Mouse (Mus musculus) E14TG2a.4 (cell line): Measurements from ENCODE around the gene Ang.

Source experiments
- H3K27me3 ChIP-seq: 2 replicates; pipeline ENCODE4 v1.6.1; 2014; ENCODE audit warnings: low read length, control low read depth; ENCODE audit not compliant: insufficient read depth
- H3K36me3 ChIP-seq: 2 replicates; pipeline ENCODE4 v1.6.1; 2014; ENCODE audit warnings: low read length, control low read depth; ENCODE audit not compliant: insufficient read depth
- H3K4me1 ChIP-seq: replicated peaks from 2 replicates; pipeline ENCODE4 v1.6.1; 2014; ENCODE audit warnings: low read depth, low read length, control low read depth
- H3K4me3 ChIP-seq: replicated peaks from 2 replicates; pipeline ENCODE4 v1.5.1; 2014; ENCODE audit warnings: mild to moderate bottlenecking, low read length
- H3K9me3 ChIP-seq: 2 replicates; pipeline ENCODE4 v1.6.1; 2014; ENCODE audit warnings: low read length, control low read depth
- CTCF ChIP-seq: conservative IDR thresholded peaks from 2 replicates; pipeline ENCODE4 v1.5.1; 2014; ENCODE audit warnings: low read length
- NANOG ChIP-seq: IDR thresholded peaks from 2 replicates; pipeline ENCODE4 v1.6.1; 2014; ENCODE audit warnings: borderline replicate concordance, low read length, mixed read lengths
- POU5F1 ChIP-seq: IDR thresholded peaks from 2 replicates; pipeline ENCODE4 v1.6.1; 2014; ENCODE audit warnings: low read length, borderline replicate concordance

The Ang gene

GRCm38 (mm10) chr14:51060761-51061160, 30.2 kb upstream of the Ang start:
- H3K4me3 ChIP-seq: no peak overlapping the region
- H3K36me3 ChIP-seq: no peaks in the 10 kb centered on the region
- no peaks in the 10 kb centered on the region for H3K9me3 ChIP-seq
- TF ChIP-seq POU5F1: no peak
- no peak for TF ChIP-seq CTCF
- TF ChIP-seq NANOG: no peak
- H3K4me1 ChIP-seq: peaks cover 50% of the 10 kb centered on the region
- no peaks in the 10 kb centered on the region for H3K27me3 ChIP-seq

- H3K27me3 ChIP-seq: no peaks in the 10 kb centered on the region
- no peaks in the 10 kb centered on the region for H3K9me3 ChIP-seq
- no peak for TF ChIP-seq NANOG
- TF ChIP-seq CTCF: no peak
- TF ChIP-seq POU5F1: no peak
- H3K36me3 ChIP-seq: no peaks in the 10 kb centered on the region
- H3K4me3 ChIP-seq: no peak overlapping the region
- H3K4me1 ChIP-seq: peaks cover 27% of the 10 kb centered on the region
Observed at GRCm38 (mm10) chr14:51068956-51069355, 22.0 kb upstream of the Ang start.

- H3K9me3 ChIP-seq: no peaks in the 10 kb centered on the region
- H3K4me3 ChIP-seq: no peak overlapping the region
- TF ChIP-seq POU5F1: no peak
- no peak for TF ChIP-seq NANOG
- peak; percentile 54 for TF ChIP-seq CTCF
- 0 out of 2 replicates have a peak, but pooled peaks cover 3% of the 10 kb centered on the region for H3K27me3 ChIP-seq
- no peaks in the 10 kb centered on the region for H3K36me3 ChIP-seq
- H3K4me1 ChIP-seq: peaks cover 27% of the 10 kb centered on the region
Observed at GRCm38 (mm10) chr14:51069617-51070016, 21.3 kb upstream of the Ang start.

- TF ChIP-seq CTCF: no peak
- TF ChIP-seq POU5F1: no peak
- no peak for TF ChIP-seq NANOG
- Histone ChIP-seq H3K4me3 (no peak within 1 kb of the TSS), H3K4me1 (peaks cover 12% of the 10 kb centered on the region; the same call in 1 of the 2 replicates), H3K36me3 (no peaks in the 10 kb centered on the region), H3K9me3 (no peaks in the 10 kb centered on the region), H3K27me3 (peaks cover 6% of the 10 kb centered on the region; the same call in 1 of the 2 replicates)
Observed at GRCm38 (mm10) chr14:51074335-51074734, 16.6 kb upstream of the Ang start, which contains the start of gene Olfr750. Gene Olfr750, minus strand, starts transcription at chr14:51074435.

GRCm38 (mm10) chr14:51079180-51079579, 11.8 kb upstream of the Ang start:
- Histone ChIP-seq H3K4me3 (no peak overlapping the region), H3K4me1 (peaks cover 22% of the 10 kb centered on the region)

GRCm38 (mm10) chr14:51081035-51081434, 9.9 kb upstream of the Ang start:
- TF ChIP-seq NANOG: no peak
- no peak for TF ChIP-seq CTCF
- no peak for TF ChIP-seq POU5F1
- Histone ChIP-seq H3K9me3 (no peaks in the 10 kb centered on the region), H3K36me3 (no peaks in the 10 kb centered on the region), H3K4me1 (peaks cover 27% of the 10 kb centered on the region), H3K4me3 (no peak overlapping the region), H3K27me3 (peaks cover 27% of the 10 kb centered on the region)

More at GRCm38 (mm10) chr14:51079180-51079579, 11.8 kb upstream of the Ang start:
- Histone ChIP-seq H3K27me3 (peaks cover 25% of the 10 kb centered on the region), H3K9me3 (no peaks in the 10 kb centered on the region), H3K36me3 (no peaks in the 10 kb centered on the region)
- TF ChIP-seq CTCF: no peak
- no peak for TF ChIP-seq POU5F1
- no peak for TF ChIP-seq NANOG

- H3K27me3 ChIP-seq: peaks cover 27% of the 10 kb centered on the region
- H3K36me3 ChIP-seq: no peaks in the 10 kb centered on the region
- H3K9me3 ChIP-seq: no peaks in the 10 kb centered on the region
- TF ChIP-seq POU5F1 (no peak), NANOG (no peak), CTCF (no peak)
- H3K4me3 ChIP-seq: peak overlapping the region; percentile 81
- H3K4me1 ChIP-seq: peaks cover 33% of the 10 kb centered on the region
Observed at GRCm38 (mm10) chr14:51082599-51083581, 8.1 kb upstream of the Ang start.

GRCm38 (mm10) chr14:51083805-51084204, 7.1 kb upstream of the Ang start:
- Histone ChIP-seq H3K9me3 (no peaks in the 10 kb centered on the region), H3K36me3 (no peaks in the 10 kb centered on the region), H3K4me1 (peaks cover 33% of the 10 kb centered on the region), H3K27me3 (peaks cover 27% of the 10 kb centered on the region), H3K4me3 (peak overlapping the region; percentile 81)
- TF ChIP-seq NANOG (no peak), CTCF (no peak), POU5F1 (no peak)

GRCm38 (mm10) chr14:51085086-51085485, 5.9 kb upstream of the Ang start:
- H3K36me3 ChIP-seq: no peaks in the 10 kb centered on the region
- no peak overlapping the region for H3K4me3 ChIP-seq
- peaks cover 25% of the 10 kb centered on the region for H3K27me3 ChIP-seq
- H3K9me3 ChIP-seq: no peaks in the 10 kb centered on the region
- H3K4me1 ChIP-seq: peaks cover 31% of the 10 kb centered on the region
- TF ChIP-seq NANOG (no peak), POU5F1 (no peak), CTCF (no peak)
